Mouse (Mus musculus) 3134 (cell line): Measurements from ENCODE around the gene Etl4.
"Not testable (repeated sequence)": the region's sequence is repeated elsewhere in the genome, so short reads cannot be mapped to it uniquely, and the experiment has no call there.

ENCODE experiments used
- DNase-seq: peaks from one replicate; pipeline ENCODE4 v3.0.0-alpha.2; 2011; ENCODE audit warnings: low spot score; ENCODE audit not compliant: insufficient read length; ENCODE audit errors: extremely low read depth

Etl4 gene

GRCm38 (mm10) chr2:20291741-20292110 lies 382.1 kb downstream of the Etl4 start:
- DNase-seq, result no peak

GRCm38 (mm10) chr2:20293336-20293735 lies 383.8 kb downstream of the Etl4 start:
- DNase-seq, result no peak

DNA sequence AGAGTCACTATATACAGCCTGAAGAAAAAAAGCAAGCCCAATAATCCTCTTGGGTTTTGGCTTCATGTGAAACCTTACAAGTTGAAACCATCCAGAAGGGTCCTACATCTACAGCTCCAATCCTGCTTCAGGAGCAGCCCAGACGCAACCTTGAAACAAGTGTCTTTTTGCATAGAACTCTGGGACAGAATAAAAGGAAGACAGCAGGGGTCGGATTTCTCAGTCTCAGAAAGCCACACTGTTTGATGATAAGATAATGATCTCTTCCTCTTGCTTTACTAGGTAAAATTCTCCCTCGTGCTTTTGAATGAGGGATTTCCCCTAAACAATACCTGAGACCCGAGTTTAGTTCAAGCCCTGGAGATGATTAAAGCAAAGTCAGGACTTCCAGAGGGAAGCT lies 385.0 kb downstream of the Etl4 start:
- no peak for DNase-seq

GRCm38 (mm10) chr2:20302517-20302916 lies 392.9 kb downstream of the Etl4 start:
- DNase-seq, result no peak

- DNase-seq, result no peak
These were observed 415.4 kb downstream of the Etl4 start for GRCm38 (mm10) chr2:20324954-20325353.

- no peak for DNase-seq
These were observed 426.6 kb downstream of the Etl4 start for GRCm38 (mm10) chr2:20336176-20336575.

DNA sequence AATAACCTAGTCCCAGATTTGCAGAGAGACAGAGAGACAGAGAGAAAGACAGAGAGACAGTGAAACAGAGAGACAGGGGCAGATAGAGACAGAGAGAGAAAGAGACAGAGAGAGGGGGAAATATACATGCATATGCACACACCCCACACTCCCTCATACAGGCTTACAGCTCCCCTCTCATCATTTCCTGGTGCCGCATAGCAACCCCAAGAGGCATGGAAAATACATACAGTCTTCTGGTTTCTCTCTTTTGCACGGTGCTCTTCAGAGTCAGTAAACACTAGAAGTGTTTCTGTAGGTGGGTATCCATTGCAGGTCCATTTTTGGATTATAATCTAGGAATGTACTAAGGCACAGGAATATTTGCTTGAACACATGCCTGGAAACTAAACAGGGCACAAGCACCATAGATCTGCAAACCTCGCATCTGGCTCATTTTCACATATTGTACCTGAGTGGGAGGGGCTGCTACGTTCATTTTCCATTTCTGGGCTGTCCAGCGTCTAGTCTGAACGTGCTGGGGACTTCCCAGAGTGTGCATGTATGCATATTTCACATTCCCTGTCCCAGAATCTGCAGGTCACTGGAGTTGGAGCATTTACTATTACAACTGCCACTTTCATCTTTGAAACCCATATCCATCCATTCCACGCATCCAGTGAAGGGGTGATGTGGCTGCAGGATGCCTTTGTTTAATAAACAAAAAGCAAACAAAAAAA lies 429.6 kb downstream of the Etl4 start:
- DNase-seq, result no peak

- no peak for DNase-seq
These were observed 430.3 kb downstream of the Etl4 start for GRCm38 (mm10) chr2:20339919-20340318.

- no peak for DNase-seq
These were observed 437.3 kb downstream of the Etl4 start for GRCm38 (mm10) chr2:20346873-20347272.

DNA sequence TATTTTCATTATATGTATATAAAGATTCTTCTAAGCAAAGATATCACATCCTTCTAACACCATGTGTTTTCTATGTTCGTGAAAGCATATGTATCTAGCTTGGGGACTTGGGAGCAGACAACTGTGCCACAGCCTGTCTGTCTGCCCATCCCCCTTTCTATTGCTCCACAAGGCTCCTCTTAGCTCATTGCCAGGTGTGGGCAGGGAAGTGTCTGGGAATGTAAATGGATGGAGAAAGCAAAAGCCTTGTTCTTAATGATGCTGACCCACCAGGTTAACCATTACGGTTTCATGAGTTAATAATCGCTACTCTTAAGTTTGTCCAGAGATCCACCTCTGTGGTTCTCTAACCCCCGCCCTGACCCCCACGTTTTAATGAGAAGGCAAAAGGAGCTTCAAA lies 439.7 kb downstream of the Etl4 start:
- no peak for DNase-seq

- DNase-seq, result no peak
These were observed 443.2 kb downstream of the Etl4 start for GRCm38 (mm10) chr2:20352796-20353195.

GRCm38 (mm10) chr2:20377026-20377425 lies 467.4 kb downstream of the Etl4 start:
- no peak for DNase-seq

GRCm38 (mm10) chr2:20380874-20381273 lies 471.3 kb downstream of the Etl4 start:
- not testable (repeated sequence) for DNase-seq

- DNase-seq, result no peak
These were observed 484.5 kb downstream of the Etl4 start for GRCm38 (mm10) chr2:20394083-20394482.

DNA sequence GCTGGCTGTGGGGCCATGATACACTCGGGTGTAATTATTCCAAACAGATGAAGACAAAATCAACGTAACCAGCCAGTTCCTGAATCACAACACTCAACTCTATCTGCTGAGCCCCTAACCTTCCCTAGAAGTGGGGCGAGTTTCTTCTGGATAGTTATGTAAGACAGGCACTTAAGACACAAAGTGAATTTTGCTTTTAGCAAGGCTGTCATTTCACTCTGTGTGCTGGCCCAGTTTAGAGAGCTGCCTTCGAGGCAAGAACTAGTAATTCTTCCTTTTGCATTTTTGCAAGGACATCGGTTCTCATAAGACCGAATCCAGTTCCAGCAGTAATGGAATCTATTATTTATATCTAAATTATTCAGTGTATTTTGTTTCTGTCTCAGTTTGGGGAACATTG lies 487.4 kb downstream of the Etl4 start:
- DNase-seq, result no peak

- DNase-seq, result no peak
These were observed 491.0 kb downstream of the Etl4 start for GRCm38 (mm10) chr2:20400556-20400955.

- no peak for DNase-seq
These were observed 494.8 kb downstream of the Etl4 start for GRCm38 (mm10) chr2:20404395-20404794.

GRCm38 (mm10) chr2:20407101-20407500 lies 497.5 kb downstream of the Etl4 start:
- no peak for DNase-seq

DNA sequence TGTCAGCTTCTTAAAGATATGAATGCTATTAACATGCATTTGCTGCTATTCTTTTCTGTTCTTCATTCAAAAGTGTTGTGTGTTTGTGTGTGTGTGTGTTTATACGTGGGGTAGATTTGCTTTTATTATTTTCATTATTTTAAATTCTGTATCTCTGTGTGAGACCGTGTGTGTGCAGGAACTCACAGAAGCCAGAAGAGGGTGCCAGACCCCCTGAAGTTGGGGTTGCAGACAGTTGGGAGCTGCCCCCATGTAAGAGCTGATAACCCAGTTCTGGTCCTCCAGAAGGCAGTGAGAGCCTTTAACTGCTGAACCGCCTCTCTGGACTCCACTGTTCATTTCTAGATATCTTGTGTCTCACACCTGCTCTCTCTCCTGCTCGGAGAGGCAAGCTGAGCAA lies 505.3 kb downstream of the Etl4 start:
- no peak for DNase-seq

DNA sequence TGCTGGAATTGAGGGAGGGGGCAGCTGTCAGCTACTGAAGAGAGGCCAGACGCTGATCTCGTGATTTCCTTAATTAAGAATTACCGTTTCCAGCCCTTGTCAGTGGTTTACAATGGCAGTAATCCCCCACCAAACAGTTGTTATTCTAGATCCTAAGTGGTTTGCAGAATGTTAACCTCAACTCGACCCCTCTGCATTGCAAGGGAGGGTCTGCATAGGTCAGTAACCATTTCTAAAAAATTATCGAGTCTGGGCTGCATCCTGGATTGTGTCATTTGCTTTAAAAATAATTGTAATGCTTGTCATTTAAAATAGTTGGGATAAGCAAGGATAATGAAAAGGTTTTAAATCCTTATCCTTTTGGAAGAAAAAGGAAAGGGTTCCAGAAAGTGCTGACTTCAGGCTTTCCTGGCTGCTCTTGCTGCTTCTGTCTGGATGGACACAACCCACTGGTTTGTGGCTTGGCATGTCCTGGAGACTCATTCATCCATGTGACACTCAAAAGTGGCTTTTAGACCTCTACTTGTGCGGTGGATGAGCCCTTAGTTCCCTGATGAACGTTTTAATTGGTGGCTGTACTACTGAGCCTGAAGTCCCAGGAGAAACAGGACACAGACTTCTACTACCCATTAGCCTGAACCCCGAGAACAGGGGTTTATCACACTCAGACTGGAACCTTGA lies 507.5 kb downstream of the Etl4 start:
- DNase-seq, result no peak

DNA sequence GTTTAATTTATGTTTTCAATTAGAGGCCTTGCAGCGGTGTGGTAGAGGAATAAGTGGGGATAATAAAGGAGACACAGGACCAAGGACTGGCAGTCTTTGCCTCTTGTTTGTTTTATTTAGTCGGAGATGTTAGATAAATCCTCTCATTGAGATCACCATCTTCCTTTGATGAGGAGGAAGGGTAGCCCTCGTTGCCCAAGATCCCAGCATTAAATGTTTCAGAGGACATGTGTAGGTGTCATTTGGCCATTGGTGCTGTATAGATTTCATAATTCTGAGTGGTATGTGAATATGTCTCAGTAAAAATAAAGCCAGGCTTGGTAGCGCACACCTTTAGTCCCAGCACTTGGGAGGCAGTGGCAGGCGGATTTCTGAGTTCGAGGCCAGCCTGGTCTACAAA lies 508.4 kb downstream of the Etl4 start:
- no peak for DNase-seq

DNA sequence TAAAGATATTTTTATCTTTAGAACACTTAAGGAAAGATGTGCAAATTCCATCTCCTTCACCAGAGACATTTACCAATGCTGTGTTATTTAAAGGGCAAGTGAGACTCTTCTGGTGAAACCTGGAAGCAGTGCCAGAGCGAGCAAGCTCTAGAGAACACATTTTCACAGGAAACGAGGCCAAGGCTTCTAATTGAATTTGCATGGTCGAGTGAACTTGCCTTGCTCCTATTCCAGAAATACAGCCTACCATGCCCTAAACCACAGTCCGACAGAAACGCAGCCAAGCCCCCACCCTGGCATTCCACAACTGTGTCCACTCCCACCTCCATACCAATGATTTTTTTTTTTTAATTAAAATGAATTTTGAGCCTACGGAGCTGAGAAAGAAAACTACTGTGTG lies 510.4 kb downstream of the Etl4 start:
- no peak for DNase-seq
